Mouse (Mus musculus) mouse trophoblast stem cell (cell line): ENCODE data around the gene Pdcd6ip.
"Not testable (repeated sequence)": the region's sequence is repeated elsewhere in the genome, so short reads cannot be mapped to it uniquely, and the experiment has no call there.

ENCODE experiments used
- in situ Hi-C, 2 experiments: fragments of 300-500 bp; cut with MseI, MboI; formaldehyde crosslinking; loops; 2 replicates in 1 of 2; 3 replicates in 1 of 2; pipeline ENCODE4 v1.15.1; 2025

Pdcd6ip gene

DNA sequence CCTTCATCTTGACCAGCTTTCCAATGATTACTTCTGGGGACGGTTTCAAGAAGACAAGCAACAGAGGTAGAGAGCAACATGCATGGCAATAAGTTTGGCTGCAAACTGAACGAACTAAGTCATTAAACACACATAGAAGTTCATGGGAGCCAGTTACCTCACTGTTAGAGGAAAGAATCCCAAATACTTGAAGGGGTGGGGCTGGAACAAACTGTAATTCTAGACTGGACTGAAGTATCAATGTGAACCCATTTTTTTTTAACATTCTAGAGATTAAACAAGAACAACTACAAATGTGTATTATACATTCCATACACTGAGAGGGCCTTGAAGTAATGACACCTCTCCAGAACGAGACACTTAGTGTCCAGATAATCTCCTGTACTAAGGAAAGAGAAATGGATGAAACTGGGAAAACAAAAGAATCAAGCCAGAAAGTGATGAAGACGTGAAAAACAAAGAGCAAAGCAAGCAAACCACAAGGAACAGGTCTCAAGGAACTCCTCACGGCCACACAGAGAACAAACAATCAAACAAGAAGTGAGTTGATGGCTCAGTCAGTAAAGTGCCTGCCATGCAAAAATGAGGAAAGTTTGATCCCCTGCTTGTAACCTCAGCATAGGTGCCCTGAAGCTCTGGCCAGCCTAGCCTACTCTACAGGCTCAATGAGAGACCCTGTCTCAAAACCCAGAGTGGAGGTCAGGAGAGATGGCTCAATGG is 6.5 kb downstream of the Pdcd6ip start:
- in situ Hi-C loops, result no loop called here

DNA sequence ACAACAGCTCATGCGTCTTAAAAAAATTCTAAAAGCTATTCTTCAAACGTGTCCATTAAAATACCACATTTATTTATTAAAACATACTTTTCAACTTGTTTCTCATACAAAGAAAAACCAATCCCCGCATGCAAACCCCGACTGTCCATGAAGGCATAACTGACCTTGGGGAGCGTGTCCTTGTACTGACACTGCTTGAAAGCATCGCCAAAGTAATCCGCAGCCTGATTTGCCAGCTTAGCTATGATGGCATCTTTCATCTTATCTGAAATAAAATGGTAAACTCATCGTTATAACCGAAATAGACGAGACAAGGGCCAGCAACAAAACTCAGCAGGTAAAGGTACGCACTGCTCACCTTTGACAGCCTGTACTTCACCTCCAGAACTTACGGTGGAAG is 20.6 kb downstream of the Pdcd6ip start:
- in situ Hi-C loops, result no loop called here

DNA sequence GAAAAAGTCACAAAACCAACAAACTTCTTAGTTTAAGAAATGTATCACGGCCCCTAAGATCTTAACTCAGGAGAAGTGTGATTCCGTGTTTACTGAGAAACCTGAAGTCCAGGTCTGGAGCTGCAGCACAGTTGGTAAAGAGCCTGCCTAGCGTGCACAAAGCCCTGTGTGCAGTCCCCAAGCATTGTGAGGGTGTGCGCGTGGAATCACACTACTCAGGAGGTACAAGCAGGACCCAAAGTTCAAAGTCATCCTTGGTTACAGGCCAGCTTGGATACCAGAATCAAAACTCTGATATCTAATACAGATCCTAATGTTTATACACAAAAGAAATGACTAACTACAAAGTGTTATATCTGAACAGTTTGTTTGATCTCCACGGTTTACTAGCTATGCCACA is 34.3 kb downstream of the Pdcd6ip start:
- in situ Hi-C loops, result no loop called here

DNA sequence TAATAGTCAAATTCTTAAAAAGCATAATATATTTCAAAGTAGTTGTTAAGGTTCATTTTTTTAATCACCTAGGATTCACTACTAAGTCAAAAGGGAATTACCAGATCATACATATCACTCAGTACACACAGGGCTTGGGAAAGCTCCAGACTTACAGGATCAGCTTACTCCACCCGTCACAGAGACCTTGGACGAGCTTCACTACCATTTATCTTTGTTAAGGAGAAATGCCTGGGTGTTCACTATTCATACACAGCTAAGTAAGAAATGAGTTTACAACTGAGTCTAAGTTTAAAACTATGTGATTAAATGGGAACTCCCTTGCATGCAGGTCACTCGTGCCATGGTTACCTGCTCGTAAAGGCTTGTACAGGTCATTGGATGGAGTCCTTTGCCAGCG is 35.7 kb downstream of the Pdcd6ip start:
- in situ Hi-C loops, result no loop called here

DNA sequence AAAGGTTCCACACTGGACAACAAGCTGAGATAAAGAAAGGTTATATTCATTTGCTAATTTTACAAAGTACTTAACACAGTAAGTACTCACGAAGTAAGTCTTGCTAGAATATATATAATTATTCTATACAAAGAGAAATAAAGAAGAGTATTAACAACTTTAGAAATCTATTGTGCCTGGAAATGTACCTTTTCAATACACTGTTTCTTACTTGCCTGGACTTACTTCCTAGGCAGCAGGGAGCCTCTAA is 37.3 kb downstream of the Pdcd6ip start:
- in situ Hi-C loops, result no loop called here

DNA sequence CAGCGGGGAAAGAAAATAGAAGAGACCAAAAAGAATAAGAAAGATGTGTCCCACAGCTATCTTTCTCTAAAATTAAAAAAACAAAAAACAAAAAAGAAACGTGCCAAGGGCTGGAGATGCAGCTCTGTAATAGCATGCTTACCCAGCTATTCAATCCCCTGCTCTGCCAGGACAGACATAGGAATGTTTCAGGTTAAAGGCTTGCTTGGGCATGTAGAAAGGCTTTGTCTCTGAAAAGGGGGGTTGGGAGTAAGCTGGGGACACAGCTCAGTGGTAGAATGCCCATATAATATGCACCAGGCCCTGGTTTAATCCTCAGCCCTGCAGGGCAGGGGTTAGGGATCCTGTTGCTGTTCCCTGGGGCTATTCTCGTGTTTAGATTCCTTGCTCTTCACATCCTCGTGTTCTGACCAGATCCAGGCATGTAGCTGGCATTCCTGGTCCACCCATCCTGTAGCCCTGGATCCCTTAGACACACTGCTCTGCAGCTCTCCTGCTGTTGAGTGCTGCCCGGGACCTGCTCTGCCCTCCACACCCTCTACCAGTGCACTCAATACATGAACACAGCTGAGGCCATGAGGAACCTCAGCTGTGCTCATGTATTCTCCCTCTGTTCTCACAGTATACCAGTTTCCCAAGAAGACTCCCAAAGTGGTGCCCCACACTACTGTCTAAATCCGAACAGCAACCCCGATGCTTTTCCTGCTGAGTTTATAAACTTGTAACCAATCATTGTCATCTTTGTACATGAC is 37.8 kb downstream of the Pdcd6ip start:
- in situ Hi-C loops, result no loop called here

DNA sequence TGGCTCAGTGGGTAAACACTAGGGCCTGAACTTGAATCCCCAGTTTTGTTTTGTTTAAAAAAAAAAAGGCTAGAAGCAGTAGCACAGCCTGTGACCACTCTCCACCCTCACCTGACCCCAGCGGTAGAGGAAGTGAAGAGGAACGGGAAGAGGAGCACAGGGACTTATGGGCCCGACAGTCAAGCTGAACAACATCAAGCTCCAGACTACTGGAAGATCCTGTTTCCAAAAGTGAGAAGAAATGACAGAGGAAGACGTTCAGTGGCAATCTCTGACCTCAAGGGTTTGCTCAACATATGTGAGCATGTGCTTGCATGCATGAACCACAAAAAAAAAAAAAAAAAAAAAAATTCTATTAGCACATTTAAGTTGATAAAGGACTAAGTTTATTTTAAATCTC is 44.6 kb downstream of the Pdcd6ip start:
- in situ Hi-C loops, result no loop called here

DNA sequence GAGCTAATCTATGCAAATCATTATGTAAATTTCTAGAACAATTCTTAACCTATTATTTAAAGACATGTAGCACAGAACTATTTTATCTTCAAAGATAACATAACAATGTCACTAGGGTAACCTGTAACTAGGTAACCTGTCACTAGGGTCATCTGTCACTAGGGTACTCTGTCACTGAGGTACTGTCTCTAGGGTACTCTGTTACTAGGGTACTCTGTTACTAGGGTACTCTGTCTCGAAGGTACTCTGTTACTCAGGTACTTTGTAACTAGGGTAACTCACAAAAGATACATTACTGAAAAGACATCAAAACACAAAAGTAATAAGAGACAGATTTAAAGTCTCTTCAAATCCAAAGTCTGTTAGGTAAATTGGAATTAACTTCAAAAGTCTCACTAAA is 50.2 kb downstream of the Pdcd6ip start:
- in situ Hi-C loops, result no loop called here

DNA sequence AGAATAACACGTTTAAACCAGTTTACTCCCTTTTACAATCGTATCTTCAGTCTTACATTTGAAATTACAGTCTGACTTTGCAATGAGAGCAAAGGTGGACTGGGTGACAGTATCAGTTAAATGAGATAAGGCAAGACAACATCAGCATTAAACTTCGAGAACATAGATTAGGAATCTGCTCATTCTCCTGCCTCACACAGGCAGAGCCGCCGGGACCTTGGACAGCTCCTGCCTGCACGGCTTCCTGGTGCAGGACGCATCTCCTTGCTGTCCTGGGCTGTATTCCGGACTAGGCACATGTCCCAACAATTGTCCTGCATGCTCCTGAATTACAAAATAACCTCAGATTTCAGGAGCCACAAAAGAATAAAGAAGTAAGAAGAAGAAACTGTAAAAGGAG is 54.5 kb downstream of the Pdcd6ip start:
- in situ Hi-C loops, result no loop called here

DNA sequence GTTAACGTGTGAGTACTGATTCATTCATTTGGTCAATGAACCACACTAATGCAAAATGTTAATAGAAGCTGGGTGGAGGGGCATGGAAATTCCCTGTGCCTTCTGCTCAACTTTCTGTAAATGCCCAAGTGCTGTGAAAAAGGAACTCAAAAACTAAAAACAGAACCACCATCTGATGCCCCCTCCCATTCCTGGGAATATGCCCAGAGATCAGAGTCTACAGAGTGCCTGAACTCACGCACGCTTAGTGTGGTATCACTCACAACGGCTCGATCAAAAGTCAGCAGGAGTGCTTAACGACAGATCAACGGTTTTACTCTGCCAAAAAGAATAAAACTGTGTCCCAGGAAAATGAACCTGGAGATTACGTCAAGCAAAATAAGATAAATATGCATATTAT is 57.3 kb downstream of the Pdcd6ip start:
- in situ Hi-C loops, result no loop called here

DNA sequence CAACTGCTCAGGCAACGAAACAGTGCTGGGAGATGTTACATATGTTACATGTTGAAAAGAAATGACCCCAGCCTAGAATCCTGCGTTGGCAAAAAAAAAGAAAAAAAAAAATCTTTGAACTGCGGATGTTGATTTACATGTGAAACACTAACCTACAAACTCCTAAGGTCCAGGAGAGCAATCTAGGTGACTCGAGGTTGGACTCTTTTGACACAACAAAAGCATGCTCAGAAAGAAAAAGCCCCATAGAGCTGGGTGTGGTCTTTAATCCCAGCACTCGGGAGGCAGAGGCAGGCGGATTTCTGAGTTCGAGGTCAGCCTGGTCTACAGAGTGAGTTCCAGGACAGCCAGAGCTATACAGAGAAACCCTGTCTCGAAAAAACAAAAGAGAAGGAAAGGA is 58.8 kb downstream of the Pdcd6ip start:
- in situ Hi-C loops, result not testable (repeated sequence)

DNA sequence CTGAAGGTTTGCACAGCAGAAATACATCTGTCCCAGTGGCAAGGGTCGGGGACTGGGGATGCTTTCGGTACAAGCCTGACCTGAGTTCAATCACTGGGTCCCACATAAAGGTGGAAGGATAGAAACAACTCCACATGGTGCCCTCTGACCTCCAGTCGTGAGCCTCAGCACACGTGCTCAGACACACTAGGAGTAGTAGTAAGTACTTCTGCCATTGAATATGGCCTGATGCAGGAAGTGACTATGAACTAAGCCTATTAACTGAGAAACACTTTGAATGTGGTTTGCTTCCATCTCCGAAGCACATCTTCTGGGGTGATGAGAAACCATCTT is 62.3 kb downstream of the Pdcd6ip start:
- in situ Hi-C loops, result no loop called here

DNA sequence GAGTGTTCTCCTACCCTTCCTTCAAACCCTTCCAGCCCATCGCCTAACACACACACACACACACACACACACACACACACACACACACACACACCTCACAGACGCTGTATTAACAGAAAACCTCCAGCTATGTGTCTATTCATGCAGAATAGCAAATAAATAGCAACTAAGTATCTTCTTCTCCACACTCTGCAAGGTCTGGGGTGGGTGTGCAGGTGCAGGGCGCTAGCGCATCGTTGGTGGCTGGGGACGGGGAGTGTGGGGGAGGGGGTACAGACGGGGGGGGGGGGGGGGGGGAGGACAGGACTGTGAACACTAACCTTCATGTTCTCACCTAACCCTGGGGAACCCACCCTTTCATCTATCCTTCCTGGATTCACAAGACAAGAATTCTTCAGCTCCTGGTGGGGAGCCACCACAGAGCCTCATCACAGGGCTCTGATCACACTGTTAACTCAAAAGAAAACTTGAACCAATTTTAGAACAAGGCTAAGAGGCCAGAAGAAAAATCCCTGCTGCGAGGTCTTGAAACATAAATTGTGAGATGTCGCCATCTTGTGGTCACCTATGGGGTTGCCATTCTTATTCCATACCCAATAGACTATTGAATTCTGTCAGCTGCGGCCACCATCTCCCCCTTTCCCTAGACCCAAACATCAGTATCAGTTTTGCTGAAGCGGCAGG is 62.8 kb downstream of the Pdcd6ip start:
- in situ Hi-C loops, result no loop called here

DNA sequence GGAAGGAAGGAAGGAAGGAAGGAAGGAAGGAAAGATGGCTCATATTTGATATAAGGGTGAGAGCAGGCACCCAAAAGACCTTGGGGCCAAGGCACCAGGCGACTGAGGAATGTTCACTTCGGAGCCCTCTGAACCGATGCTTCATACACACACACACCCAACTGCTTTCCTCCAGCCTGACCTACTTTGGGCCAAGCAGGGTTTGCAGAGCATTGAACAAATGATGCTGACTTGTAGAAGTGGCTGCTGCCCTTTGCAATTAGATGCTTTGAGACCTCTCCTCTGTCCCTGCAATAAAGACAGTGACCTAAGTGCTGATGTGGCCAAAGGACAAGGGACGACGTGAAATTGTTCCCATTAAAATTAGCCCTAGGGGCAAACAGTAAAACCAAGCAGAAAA is 63.4 kb downstream of the Pdcd6ip start:
- in situ Hi-C loops, result no loop called here

DNA sequence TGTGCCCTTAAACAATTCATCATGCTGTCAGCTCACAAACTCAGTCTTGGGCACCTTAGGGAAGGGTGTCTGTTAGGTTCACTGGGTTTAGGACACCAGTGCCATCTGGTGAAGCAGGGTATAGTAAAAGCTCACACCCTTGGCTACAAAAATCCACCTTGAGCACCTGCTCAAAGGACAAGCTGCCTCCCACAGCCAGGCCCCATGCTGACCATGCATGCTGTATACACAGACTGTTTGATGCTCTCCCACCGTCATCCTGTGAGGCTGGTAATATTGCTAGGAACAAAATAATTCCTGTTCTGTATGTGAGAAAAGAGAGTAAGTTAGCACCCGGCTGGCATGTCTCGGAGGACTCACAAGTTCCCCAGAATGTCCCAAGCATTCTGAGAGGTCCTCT is 64.0 kb downstream of the Pdcd6ip start:
- in situ Hi-C loops, result no loop called here

DNA sequence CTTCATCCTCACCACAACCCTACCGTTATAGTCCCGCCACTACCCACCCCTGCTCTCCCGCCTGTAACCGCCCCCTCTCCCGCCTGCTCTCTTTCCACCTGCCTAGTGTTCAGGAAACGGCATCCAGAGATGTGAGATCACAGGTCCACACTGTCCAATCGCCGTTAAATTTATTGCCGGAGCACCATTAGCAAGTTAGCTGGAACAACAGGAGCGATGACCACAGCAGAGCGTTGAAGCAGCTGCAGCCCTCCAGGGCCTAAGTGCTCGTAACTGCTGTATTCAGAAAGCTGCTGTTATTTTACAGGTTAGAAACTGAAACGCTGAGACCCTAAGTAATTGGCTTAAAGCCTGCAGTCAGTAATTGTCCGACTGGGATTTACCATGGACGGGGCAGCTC is 64.4 kb downstream of the Pdcd6ip start:
- in situ Hi-C loops, result no loop called here

DNA sequence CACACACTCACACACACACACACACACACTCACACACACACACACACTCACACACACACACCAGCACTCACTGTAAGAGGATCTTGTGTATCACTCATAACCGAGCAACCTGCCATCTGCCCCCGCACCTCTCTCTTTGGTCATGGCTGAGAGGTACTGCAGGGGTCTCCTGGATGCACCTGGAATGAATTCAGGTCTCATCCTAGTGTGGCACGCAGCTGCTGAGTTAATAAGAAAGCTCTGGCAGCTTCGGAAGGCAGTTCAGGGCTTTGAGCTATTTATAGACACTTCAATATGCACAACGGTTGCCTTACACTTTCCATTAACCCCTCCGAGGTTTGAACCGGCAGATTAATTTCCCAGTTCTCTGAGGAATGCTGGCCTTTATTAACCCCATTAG is 73.1 kb downstream of the Pdcd6ip start:
- in situ Hi-C loops, result loop anchor here (5.0 to 10.0 kb wide), 2 partner anchors 190 to 193 kb away; no protein-coding TSS in a partner anchor

DNA sequence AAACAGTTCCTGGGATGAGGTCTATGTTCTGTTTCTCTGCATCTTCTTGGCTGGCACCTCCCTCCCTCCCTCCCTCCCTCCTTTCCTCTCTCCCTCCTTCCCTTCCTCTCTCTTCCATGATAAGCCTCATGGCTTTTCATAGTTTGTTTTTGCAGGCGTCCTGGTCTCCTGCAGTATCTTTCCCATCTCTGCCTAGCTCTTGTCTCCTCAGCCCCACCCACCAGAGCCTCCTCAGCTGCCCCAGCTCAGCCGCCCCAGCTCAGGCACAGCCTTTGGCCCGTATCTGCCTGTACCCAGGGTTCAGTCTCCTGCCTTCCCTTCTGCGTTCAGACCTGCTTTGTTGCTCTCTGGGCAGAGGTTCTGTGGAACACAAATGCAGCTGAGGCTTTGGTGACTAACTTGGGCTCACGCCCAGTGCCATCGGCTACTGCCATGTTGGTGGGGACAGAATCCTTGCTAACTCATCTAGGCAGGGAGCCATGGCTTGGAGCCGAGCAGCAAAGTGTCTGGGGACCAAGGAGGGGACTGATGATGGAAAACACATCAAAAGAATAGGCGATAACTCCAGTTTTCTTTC is 74.8 kb downstream of the Pdcd6ip start:
- in situ Hi-C loops, result loop anchor here (5.0 to 10.0 kb wide), 2 partner anchors 188 to 191 kb away; no protein-coding TSS in a partner anchor

DNA sequence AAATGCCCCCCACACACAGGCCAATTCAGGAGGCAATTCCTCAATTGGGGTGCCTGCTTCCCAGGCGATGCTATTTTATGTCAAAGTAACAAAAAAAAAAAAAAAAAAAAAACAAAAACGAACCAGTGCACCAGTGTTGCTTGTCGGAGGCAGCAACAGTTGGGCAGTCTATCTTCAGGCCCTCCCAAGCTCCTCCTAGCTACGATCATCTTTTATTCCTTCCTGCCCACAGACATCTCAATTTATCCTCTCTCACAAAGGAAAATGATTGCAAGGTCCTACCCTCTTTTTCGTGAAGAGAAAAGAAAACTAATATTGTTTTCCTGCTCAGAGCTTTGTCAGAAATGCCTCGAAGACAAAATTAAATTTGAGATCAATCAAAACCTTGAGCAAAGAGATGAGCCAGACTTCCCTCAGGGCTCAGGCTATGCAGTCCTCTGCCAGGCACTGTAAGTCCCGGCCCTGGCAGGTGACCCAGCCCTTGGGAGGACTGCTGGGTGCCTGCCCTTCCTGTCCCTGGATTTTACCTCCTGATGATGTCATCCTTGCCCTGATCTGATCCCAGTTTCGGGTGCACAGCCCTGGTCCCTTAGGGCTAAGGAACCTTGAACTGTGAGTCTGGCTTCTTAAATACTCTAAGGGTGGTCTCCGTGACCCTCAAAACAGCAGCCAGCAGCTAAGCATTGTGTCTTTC is 75.6 kb downstream of the Pdcd6ip start:
- in situ Hi-C loops, result loop anchor here (5.0 to 10.0 kb wide), 2 partner anchors 188 to 190 kb away; no protein-coding TSS in a partner anchor

DNA sequence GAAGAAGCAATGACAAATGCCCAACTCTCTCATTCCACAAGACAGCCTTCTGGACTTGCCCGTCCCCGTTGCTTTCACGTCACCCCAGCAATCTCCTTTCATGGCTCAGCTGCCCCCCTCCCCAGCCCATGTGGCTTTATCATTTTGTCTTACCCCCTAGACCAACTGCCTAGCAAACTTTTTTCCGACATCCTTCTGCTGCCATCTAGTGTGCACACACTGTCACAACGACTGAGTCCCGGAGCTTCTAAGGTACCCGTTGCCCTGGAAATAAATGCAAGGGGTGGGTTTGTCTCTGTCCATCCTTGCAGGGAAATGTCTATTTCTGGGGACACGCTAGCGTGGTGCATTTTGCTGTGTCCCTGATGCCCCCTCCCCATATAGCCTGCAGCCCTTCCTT is 78.4 kb downstream of the Pdcd6ip start:
- in situ Hi-C loops, result loop anchor here (5.0 to 10.0 kb wide), 2 partner anchors 185 to 187 kb away; no protein-coding TSS in a partner anchor

DNA sequence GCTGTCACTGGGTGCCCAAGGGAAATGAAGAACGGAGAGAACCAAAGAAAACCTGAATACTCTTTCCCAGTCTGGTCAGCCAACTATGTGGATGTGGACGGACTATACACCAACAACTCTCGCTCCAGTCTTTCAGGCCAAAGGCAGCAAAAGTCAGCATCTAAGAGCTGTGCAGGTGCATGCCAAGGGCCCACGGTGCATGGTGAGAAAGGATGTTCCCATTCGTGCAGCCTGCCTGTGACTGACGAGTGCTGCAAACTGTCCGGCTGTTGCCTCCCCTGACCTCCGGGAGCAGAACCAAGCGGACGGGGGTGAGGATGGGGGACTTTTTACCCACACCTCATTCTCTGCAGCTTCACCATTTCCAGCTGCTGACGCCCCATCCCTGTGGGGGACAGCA is 78.9 kb downstream of the Pdcd6ip start:
- in situ Hi-C loops, result no loop called here

DNA sequence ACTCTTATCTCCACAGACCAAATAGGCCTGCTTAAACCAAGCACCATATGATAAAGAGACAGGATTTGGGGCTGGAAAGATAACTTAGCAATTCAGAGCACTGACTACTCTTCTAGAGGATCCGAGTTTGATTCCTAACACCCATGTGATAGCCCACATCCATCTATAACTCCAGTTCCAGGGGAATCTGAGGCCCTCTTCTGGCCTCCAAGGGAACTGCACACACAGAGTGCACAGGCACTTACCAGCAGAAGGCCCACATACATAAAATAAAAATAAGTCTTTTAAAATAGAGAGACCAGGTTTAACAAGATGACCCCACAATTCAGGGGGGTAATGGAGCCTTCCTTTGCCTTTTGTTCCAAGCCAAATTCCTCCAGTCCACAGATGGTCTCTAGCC is 79.3 kb downstream of the Pdcd6ip start:
- in situ Hi-C loops, result no loop called here
